Mouse (Mus musculus) thymus, postnatal 10 days (tissue): ENCODE measurements at regions not wholly inside any gene's neighbourhood (a gene's known extent, or its start where the extent isn't known, plus 50 kb on each side); places are given as distances from the start of the nearest gene placed in this dataset.

Source experiments
- DNase-seq, 2 experiments: peaks; one replicate each; pipeline ENCODE4 v3.0.0; 2021; ENCODE audit warnings: low spot score in 2 of 2

GRCm38 (mm10) chr13:92973791-92974190 lies 129.2 kb downstream of the Mtx3 start:
- no peak for DNase-seq

DNA sequence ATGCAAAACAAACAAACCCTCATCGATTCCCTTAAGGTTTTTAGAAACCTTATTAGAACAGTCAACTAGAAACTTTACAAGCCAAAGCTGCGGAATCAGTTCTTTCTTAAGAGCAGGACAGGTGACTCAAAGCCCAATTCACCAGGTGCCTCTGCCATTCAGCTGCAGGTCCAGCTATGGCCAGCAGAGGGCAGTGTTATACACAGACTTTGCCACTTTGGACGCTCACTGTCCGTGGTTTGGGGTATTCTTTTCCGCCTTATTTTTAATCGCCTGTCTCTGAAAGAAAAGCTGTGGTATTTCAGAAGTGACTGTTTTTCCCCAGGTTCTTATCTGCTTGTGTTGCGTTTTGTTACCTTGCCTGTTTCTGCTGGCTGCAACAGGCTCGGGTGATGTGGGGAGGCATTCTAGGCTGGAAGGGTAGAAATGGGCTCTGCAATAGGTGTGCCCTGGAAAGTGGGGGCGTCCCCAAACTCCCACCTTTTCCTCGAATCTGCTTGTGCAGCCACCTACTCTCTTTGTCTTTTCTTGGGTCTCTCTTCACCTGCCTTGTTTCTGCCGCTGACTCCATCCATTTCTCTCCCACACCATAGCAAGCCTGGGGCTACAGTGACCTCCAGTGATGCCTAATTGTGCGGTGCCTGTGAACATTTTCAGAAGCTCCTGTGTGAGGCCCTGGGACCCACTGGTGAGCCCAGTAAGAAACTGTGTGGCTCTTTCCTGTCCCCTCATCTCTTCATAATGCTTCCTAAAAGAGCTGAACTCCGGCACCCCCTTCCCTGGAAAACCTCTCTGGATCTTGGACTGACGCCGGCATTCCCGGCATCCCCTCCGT lies 142.4 kb downstream of the Mtx3 start:
- peak; percentile 44 to 78 for DNase-seq

GRCm38 (mm10) chr13:92987691-92988090 lies 143.1 kb downstream of the Mtx3 start:
- no peak for DNase-seq

GRCm38 (mm10) chr13:92988600-92988999 lies 144.0 kb downstream of the Mtx3 start:
- no peak for DNase-seq

DNA sequence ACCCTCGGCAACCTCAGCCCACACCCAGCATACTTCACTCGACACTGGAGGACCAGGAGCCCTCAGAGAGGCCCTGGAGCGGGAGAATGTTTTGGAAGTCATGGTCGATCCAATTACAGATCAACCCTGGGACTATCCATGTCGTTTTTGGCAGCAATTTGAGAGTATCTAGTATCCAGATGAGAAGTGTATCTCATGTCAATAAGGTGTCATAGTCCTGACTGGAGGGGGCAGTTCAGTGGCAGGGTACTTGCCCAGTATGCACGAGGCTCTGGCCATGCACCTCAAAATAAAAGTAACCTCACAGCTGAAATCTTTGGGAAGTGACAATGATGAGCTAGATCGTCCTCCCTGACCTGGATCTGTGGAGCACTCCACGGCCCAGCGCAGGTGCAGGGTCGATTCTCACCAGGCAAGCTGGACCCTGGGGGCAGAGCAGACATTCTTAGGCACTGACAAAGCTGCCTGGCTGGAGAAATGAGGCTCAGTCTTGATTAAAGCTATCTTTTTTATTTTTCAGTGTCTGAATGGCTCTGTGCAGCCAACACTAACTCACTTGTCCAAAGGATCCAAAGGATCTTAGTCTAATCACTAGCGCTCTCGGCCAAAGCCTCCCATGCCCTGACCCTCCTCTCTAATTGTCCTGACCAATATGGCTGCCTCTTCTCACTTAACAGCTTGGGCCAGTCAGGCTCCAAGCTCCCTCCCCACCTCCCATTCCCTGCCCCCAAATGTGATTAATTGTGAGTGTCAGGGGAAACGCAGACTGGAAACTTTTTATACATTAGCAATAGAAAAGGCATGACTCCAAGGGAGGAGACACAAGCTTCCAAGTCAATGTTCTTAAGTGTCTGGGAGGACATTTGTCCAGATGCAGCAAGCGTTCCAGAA lies 146.0 kb downstream of the Mtx3 start:
- DNase-seq, result no peak
